Mouse (Mus musculus): ENCODE data around the gene Dusp14. TPM values are rescaled to one million over a fixed set of nuclear protein-coding genes. Genes with fewer than 3 reads are reported as not detected.

The Dusp14 gene
- total and polyA plus RNA-seq, 2 experiments from 2014 or later, result 8.8 to 12.6 TPM

DNA sequence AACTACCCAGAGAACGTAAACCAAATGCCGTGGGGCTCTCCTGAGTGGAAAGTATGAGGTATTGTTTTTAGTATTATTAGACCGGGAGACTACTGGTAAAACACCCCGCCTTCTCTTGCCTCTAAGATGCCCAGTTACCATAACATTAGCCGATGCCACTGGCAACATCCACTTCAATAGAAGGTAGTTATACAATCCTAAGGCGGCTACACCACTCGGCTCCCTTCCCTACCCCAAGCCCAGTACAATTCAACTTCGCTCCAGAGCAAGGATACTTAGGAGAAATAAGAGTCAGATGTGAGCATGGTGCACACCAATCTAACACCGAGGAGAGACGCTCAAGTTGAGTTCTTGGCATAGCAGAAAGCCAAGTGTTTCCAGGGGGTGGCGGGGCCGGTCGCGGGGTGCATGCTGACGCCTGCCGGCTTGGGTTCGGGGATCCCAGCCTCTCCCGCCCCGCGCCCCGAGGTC is 1.3 kb downstream of the Dusp14 start:
- Histone ChIP-seq H3K27ac (0 out of 2 replicates have a peak overlapping the region, but pooled peaks have one; percentile 22), H3K9ac (replicated peaks; ENCODE audit: low read length) (peak overlapping the region; percentile 57), H3K9me3 (ENCODE audit: low read length) (no peaks in the 10 kb centered on the region), H3K4me2 (ENCODE audit: low read depth, low read length) (peak overlapping the region; percentile 92), H3K36me3 (ENCODE audit: insufficient read depth, low read length) (no peaks in the 10 kb centered on the region), H3K27me3 (ENCODE audit: insufficient read depth, low read length) (no peaks in the 10 kb centered on the region), H3K4me3 (ENCODE audit: low read length) (peak overlapping the region; percentile 71), H3K4me1 (ENCODE audit: insufficient read depth, low read length) (peaks cover 11% of the 10 kb centered on the region; the same call in 1 of the 2 replicates)
- 1% methylated on average over 21 of the region's 21 CpGs for WGBS
- DNase-seq (ENCODE audit: low spot score) (peak; percentile 41), ATAC-seq (peak; percentile 57)
- TF ChIP-seq CTCF (IDR thresholded peaks at IDR 0.05; ENCODE audit: low read depth), result no peak

DNA sequence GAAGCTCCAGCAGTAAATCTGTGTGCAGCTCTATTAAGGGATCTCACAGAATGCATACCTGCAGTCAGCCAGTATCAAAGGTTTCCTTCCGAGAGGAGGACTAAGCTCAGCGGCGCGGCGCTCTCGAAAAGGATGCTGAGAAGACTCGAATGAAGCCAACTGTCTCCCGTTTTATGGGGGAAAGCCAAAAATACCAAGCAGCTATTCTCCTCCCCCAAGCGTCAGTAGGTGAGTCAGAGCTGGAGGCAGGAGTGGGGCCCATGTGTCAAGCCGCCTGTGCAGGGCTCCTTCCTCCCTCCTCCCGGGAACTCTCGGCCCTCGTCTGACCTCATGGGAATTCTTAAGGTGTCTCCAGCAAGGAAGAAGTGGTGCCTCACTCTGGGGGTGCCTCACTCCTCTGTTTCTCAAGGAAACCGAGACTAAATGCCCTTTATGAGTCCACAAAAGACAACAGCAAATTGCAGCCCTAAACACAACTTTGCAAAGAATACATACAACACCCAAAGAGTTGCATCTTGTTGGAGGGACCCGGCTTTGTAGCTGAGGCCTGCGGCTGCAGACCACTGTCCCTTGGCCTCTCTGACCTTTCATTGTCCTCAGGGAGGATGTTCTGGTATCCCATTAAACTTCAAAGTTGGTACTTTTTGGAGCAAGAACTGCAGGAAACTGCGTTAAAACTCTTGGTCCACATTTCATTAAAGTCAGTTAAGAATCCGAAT is 2.0 kb downstream of the Dusp14 start:
- H3K27ac ChIP-seq, result no peak overlapping the region
- H3K9me3 ChIP-seq (ENCODE audit: low read length), result no peaks in the 10 kb centered on the region
- TF ChIP-seq CTCF (IDR thresholded peaks at IDR 0.05; ENCODE audit: low read depth), result no peak
- peak overlapping the region; percentile 92 for H3K4me2 ChIP-seq (ENCODE audit: low read depth, low read length)
- no peaks in the 10 kb centered on the region for H3K36me3 ChIP-seq (ENCODE audit: insufficient read depth, low read length)
- ATAC-seq (no peak), DNase-seq (ENCODE audit: low spot score) (peak; percentile 34)
- WGBS, result 4% methylated on average over 18 of the region's 18 CpGs
- H3K9ac ChIP-seq (replicated peaks; ENCODE audit: low read length), result no peak overlapping the region
- H3K4me1 ChIP-seq (ENCODE audit: insufficient read depth, low read length), result peaks cover 11% of the 10 kb centered on the region; the same call in 1 of the 2 replicates
- H3K27me3 ChIP-seq (ENCODE audit: insufficient read depth, low read length), result no peaks in the 10 kb centered on the region
- peak overlapping the region; percentile 71 for H3K4me3 ChIP-seq (ENCODE audit: low read length)

DNA sequence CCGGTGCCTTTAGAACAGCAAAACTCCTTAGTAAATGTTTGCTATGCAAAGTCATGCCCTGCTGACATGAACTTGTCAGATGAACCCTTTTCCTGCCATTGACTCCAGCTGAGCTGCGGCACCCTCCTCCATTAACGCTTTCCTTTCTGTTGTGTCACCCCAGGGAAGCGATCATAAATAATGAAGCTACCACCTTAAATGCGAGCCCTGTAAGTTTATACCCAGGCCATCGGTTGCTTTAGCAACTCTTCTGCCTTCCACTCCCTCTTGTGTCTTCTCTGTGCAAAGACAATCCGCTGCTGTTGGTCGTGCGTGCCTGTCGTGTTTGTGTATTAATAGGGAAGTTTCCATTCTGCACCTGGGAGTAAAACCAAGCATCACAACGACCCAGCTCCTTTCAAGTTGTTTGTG is 3.0 kb downstream of the Dusp14 start:
- no peak overlapping the region for H3K4me3 ChIP-seq (ENCODE audit: low read length)
- H3K4me1 ChIP-seq (ENCODE audit: insufficient read depth, low read length), result peaks cover 11% of the 10 kb centered on the region; the same call in 1 of the 2 replicates
- no peak overlapping the region for H3K9ac ChIP-seq (replicated peaks; ENCODE audit: low read length)
- H3K4me2 ChIP-seq (ENCODE audit: low read depth, low read length), result peak overlapping the region; percentile 92
- no peaks in the 10 kb centered on the region for H3K9me3 ChIP-seq (ENCODE audit: low read length)
- H3K36me3 ChIP-seq (ENCODE audit: insufficient read depth, low read length), result no peaks in the 10 kb centered on the region
- no peak overlapping the region for H3K27ac ChIP-seq
- H3K27me3 ChIP-seq (ENCODE audit: insufficient read depth, low read length), result no peaks in the 10 kb centered on the region
- 0 out of 2 replicates have a peak, but pooled peaks have one; percentile 46 for ATAC-seq
- peak; percentile 75 for TF ChIP-seq CTCF (IDR thresholded peaks at IDR 0.05; ENCODE audit: low read depth)
- peak; percentile 67 for DNase-seq (ENCODE audit: low spot score)
- 6% methylated on average over 11 of the region's 11 CpGs for WGBS

DNA sequence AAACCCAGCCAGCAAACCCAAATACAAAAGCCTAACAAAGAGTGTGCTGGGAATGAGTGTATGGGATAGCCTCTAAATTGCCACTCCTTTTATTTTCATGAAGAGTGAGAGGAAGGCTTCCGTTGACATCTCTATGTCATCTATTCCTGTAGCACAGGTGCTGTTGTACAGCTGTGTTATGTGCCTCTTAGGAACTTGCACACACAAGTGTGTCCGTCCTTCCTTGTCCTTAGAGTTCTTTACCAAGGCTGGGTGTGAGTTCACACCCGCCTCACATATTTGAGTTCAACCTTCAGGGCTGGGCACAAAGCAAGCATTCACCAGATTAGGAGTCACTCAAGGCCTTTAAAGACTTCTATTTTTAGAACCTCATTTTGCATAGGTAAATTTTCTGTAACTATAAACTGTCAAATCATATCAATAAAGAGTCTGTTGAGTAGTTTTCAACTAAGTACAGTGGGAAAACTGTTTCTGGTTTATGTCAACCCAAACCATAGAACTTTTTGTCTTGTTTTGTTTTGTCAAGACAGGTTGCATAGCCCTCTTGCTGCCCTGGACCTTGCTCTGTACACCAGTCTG is 5.3 kb downstream of the Dusp14 start:
- WGBS, result 96% methylated on average over 3 of the region's 3 CpGs
- no peak overlapping the region for H3K27ac ChIP-seq
- H3K27me3 ChIP-seq (ENCODE audit: insufficient read depth, low read length), result no peaks in the 10 kb centered on the region
- TF ChIP-seq CTCF (IDR thresholded peaks at IDR 0.05; ENCODE audit: low read depth), result no peak
- ATAC-seq, result no peak
- no peak overlapping the region for H3K9ac ChIP-seq (replicated peaks; ENCODE audit: low read length)
- H3K4me2 ChIP-seq (ENCODE audit: low read depth, low read length), result no peak overlapping the region
- H3K36me3 ChIP-seq (ENCODE audit: insufficient read depth, low read length), result no peaks in the 10 kb centered on the region
- no peak for DNase-seq (ENCODE audit: low spot score)
- H3K4me1 ChIP-seq (ENCODE audit: insufficient read depth, low read length), result peaks cover 11% of the 10 kb centered on the region; the same call in 1 of the 2 replicates
- no peaks in the 10 kb centered on the region for H3K9me3 ChIP-seq (ENCODE audit: low read length)
- no peak overlapping the region for H3K4me3 ChIP-seq (ENCODE audit: low read length)

DNA sequence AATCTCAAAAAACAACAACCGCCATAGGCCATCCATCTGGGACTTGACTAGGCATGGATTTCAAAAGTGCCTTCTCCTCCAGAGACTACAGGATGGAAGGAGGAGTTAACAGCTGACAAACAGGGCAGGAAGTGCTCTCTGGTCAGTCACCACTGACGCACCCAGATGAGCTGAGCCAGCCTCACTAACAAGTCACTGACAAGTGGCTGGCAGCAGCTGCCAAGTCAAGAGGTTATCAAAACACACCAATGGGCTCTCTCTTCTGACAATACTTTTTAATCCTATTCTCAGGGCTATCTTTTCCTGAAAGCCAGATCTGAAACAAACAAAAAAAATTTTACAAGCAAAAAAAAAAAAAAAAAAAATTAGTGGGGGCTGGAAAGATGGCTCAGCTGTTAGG is 6.3 kb downstream of the Dusp14 start:
- Histone ChIP-seq H3K4me3 (ENCODE audit: low read length) (no peak overlapping the region), H3K4me1 (ENCODE audit: insufficient read depth, low read length) (peaks cover 10% of the 10 kb centered on the region; the same call in 1 of the 2 replicates), H3K36me3 (ENCODE audit: insufficient read depth, low read length) (no peaks in the 10 kb centered on the region), H3K27ac (no peak overlapping the region), H3K27me3 (ENCODE audit: insufficient read depth, low read length) (no peaks in the 10 kb centered on the region), H3K9ac (replicated peaks; ENCODE audit: low read length) (no peak overlapping the region), H3K4me2 (ENCODE audit: low read depth, low read length) (no peak overlapping the region), H3K9me3 (ENCODE audit: low read length) (no peaks in the 10 kb centered on the region)
- ATAC-seq (no peak), DNase-seq (ENCODE audit: low spot score) (no peak)
- TF ChIP-seq CTCF (IDR thresholded peaks at IDR 0.05; ENCODE audit: low read depth), result no peak
- 68% methylated on average over 2 of the region's 2 CpGs for WGBS

DNA sequence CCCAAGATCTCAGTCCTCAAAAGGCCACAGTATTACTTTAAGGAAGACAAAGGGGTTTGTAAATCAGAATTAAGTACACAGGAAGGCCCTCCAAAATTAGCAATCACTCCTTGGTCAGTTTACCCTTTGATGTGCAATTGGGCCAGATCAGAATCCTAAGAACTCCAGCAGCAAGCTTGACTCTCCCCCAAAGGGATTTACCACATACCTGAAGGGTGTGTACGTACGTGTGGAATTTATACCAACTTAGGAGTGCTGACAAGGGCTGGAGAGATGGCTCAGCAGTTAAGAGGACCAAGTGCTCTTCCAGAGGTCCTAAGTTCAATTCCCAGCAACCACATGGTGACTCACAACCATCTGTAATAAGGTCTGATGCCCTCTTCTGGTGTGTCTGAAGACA is 7.2 kb downstream of the Dusp14 start:
- TF ChIP-seq CTCF (IDR thresholded peaks at IDR 0.05; ENCODE audit: low read depth), result no peak
- H3K27ac ChIP-seq, result no peak overlapping the region
- no peak overlapping the region for H3K4me2 ChIP-seq (ENCODE audit: low read depth, low read length)
- H3K4me3 ChIP-seq (ENCODE audit: low read length), result no peak overlapping the region
- DNase-seq (ENCODE audit: low spot score), result no peak
- H3K9me3 ChIP-seq (ENCODE audit: low read length), result no peaks in the 10 kb centered on the region
- H3K4me1 ChIP-seq (ENCODE audit: insufficient read depth, low read length), result 0 out of 2 replicates have a peak, but pooled peaks cover 7% of the 10 kb centered on the region
- no peaks in the 10 kb centered on the region for H3K27me3 ChIP-seq (ENCODE audit: insufficient read depth, low read length)
- no peak overlapping the region for H3K9ac ChIP-seq (replicated peaks; ENCODE audit: low read length)
- 88% methylated on average over 2 of the region's 2 CpGs for WGBS
- no peak for ATAC-seq
- no peaks in the 10 kb centered on the region for H3K36me3 ChIP-seq (ENCODE audit: insufficient read depth, low read length)
